Mouse (Mus musculus) forebrain, embryonic 12.5 days (tissue): ENCODE results near the gene Mrpl4. TPM values are rescaled to one million over a fixed set of nuclear protein-coding genes. Genes with fewer than 3 reads are reported as not detected.
A peak's percentile ranks its signal among the peaks of the same experiment; 100 is the strongest.

Experiments
- ATAC-seq: fragments of 200-750 bp; cut with Nextera tagmentation; 2 replicates; pipeline ENCODE4 v1.8.0; 2017; ENCODE audit warnings: moderate TSS enrichment; ENCODE audit not compliant: low FRiP score
- H3K27ac ChIP-seq: fragments of 300-500 bp; sonication (generic); 2 replicates; pipeline ENCODE4 v1.5.1; 2016; ENCODE audit warnings: mild to moderate bottlenecking
- H3K27me3 ChIP-seq: fragments of 300-500 bp; sonication (generic); 2 replicates; pipeline ENCODE4 v1.6.1; 2016; ENCODE audit warnings: mild to moderate bottlenecking
- H3K36me3 ChIP-seq: fragments of 300-500 bp; sonication (generic); replicated peaks from 2 replicates; pipeline ENCODE4 v1.6.1; 2016; ENCODE audit warnings: mild to moderate bottlenecking
- H3K4me1 ChIP-seq: fragments of 300-500 bp; sonication (generic); 2 replicates; pipeline ENCODE4 v1.6.1; 2016
- H3K4me2 ChIP-seq: fragments of 300-500 bp; sonication (generic); 2 replicates; pipeline ENCODE4 v1.6.1; 2016; ENCODE audit warnings: mild to moderate bottlenecking, moderate library complexity
- H3K4me3 ChIP-seq: fragments of 300-500 bp; sonication (generic); replicated peaks from 2 replicates; pipeline ENCODE4 v1.5.1; 2016; ENCODE audit warnings: mild to moderate bottlenecking
- H3K9ac ChIP-seq: fragments of 300-500 bp; sonication (generic); 2 replicates; pipeline ENCODE4 v1.6.1; 2016; ENCODE audit warnings: mild to moderate bottlenecking
- H3K9me3 ChIP-seq: fragments of 300-500 bp; sonication (generic); 2 replicates; pipeline ENCODE4 v1.6.1; 2016
- WGBS: fragments of 180-500 bp; shearing (Covaris S2); methylation state at CpG from one replicate; pipeline ENCODE4 v1.1.7; 2016; 5-methylcytosine and 5-hydroxymethylcytosine counted together
- polyA plus RNA-seq: library from polyadenylated mRNA; unstranded; fragments of >200 nt; fragmentation: Nextera tagmentation; extraction: Ambion mirVana; gene quantifications from 2 replicates; pipeline ENCODE4 v1.2.1, GENCODE M21; 2016

The Mrpl4 gene
- 110 and 111 TPM in 2 replicates for polyA plus RNA-seq

DNA sequence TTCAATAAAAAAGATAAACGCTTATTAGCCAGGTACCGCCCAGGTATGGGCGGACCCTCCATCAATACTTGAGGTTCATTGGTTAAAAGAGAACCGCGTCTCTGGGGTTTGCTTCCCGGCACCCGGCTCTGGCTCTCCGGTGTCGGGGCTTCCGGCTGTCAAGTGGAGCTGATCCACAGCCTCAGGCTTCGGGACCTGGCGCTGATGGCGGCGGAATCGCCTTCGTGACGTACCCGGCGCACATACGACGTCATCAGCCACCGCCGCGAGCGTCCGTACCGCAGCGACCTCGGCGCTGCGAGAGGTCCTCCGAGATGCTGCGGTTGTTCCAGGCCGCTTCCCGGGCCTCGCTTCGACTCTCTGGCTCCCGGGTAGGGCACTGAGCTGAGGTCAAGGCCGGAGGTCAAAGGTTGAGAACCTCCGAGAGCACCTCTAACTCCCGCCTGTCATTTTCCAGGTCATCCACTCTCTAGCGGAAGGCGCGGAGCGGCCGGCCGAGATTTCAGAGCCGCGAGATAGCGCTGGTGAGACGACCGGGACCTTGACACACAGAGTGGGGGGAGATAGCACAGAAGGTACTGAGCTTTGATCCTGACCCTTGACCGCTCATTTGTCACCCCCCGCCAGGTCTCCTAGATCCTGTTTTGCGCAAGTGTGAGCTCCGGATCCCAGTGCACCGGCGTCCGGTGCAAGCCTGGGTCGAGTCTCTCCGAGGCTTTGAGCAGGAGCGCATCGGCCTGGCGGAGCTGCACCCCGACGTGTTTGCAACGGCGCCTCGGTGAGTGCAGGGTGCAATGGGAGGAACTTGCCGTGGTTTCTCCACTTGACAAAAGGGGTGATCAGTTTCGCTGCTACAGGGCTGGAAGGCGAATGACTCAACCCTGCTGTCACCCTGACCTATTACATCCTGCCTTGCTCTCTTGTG is at the start of gene Mrpl4:
Mrpl4 (plus strand) TSS at position 112 of the 925 bp plus-strand sequence.
- peak; percentile 89 for ATAC-seq
- peak within 1 kb of the TSS; percentile 76 for H3K9ac ChIP-seq
- peak within 1 kb of the TSS; percentile 68 for H3K27ac ChIP-seq
- peak within 1 kb of the TSS; percentile 84 for H3K4me3 ChIP-seq
- peaks cover 12% of the 10 kb centered on the region for H3K4me1 ChIP-seq
- no peaks in the 10 kb centered on the region for H3K27me3 ChIP-seq
- H3K9me3 ChIP-seq: no peaks in the 10 kb centered on the region
- H3K4me2 ChIP-seq: peak within 1 kb of the TSS; percentile 83
- H3K36me3 ChIP-seq: peaks cover 33% of the 10 kb centered on the region
- under 1% methylated on average over 68 of the region's 72 CpGs for WGBS

DNA sequence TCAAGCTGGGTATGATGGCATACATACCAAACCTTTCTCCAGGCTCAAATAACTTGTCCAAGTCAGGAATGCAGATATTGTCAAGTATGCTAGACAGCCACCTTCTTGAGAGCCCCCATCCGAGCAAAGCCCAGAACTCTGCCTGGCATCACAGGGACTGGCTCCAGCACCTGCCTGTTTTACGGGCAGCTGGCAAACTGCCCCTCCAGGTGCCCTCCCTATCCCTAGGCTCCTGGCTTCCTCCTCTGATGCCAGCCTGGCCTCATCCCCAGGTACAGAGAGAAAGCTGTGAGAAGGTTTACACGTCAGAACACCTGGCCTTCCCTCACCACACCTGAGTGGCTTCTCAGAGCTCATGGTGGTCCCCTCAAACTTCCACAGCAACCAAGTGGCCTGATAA is 45.5 kb upstream of the Mrpl4 start:
- H3K36me3 ChIP-seq: no peaks in the 10 kb centered on the region
- H3K27me3 ChIP-seq: 0 out of 2 replicates have a peak, but pooled peaks cover 3% of the 10 kb centered on the region
- no peak overlapping the region for H3K4me2 ChIP-seq
- no peaks in the 10 kb centered on the region for H3K4me1 ChIP-seq
- no peak for ATAC-seq
- H3K4me3 ChIP-seq: no peak overlapping the region
- H3K9me3 ChIP-seq: no peaks in the 10 kb centered on the region
- H3K9ac ChIP-seq: no peak overlapping the region
- H3K27ac ChIP-seq: no peak overlapping the region
- WGBS: 85% methylated on average over 3 of the region's 3 CpGs

DNA sequence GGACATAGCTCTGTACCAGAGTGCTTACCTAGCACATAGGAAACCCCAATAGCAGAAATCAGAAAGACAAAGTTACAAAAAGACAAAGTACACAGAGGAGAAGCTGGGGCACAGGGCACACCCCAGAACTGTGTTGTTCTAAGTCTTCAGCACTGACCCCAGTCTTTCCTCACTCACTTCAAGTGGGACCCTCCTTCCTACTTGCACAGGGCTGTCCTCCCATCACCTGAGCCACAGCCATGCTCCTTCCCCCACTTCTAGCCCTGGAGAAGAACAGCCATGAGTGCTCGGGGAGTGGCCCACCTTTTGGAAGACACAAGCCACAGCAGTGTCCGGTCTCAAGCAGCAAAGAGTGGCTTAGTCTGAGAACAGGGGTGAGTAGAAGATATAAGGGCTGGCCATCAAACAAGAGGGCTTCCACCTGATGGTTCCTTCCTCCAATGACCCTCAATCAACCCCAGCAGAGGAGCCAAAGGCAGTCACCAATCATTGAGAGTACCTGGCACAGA is 43.1 kb upstream of the Mrpl4 start, which contains the start of gene Dnmt1:
Dnmt1 (minus strand) TSS at position 459 of the 509 bp plus-strand sequence.
- Histone ChIP-seq H3K9ac (no peak within 1 kb of the TSS), H3K4me2 (no peak within 1 kb of the TSS), H3K4me3 (no peak within 1 kb of the TSS), H3K27ac (no peak within 1 kb of the TSS), H3K9me3 (no peaks in the 10 kb centered on the region), H3K27me3 (0 out of 2 replicates have a peak, but pooled peaks cover 3% of the 10 kb centered on the region), H3K4me1 (no peaks in the 10 kb centered on the region), H3K36me3 (no peaks in the 10 kb centered on the region)
- 94% methylated on average over 2 of the region's 2 CpGs for WGBS
- ATAC-seq: no peak

DNA sequence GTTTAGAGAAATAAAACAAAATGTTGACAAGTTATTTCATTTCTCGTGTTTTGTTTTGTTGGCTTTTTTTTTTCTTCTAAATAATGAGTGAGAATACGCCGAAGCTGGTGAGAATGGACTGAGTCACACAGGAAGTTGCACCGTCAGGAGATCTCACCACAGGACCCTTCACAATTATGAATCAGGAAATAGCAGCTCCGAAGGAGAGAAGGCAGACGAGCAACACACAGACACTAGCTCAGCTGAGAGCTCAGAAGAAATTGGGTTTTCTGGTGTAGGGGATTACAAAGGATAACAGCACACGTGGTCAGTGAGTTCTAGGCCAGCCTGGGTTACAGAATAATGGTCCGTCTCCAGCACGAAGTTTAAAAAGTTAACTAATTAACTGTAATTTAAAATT is 41.0 kb upstream of the Mrpl4 start:
- Histone ChIP-seq H3K36me3 (0 out of 2 replicates have a peak, but pooled peaks cover 9% of the 10 kb centered on the region), H3K9me3 (no peaks in the 10 kb centered on the region), H3K4me3 (no peak overlapping the region), H3K4me1 (no peaks in the 10 kb centered on the region), H3K9ac (no peak overlapping the region), H3K4me2 (no peak overlapping the region), H3K27ac (no peak overlapping the region), H3K27me3 (0 out of 2 replicates have a peak, but pooled peaks cover 3% of the 10 kb centered on the region)
- 78% methylated on average over 9 of the region's 9 CpGs for WGBS
- no peak for ATAC-seq

DNA sequence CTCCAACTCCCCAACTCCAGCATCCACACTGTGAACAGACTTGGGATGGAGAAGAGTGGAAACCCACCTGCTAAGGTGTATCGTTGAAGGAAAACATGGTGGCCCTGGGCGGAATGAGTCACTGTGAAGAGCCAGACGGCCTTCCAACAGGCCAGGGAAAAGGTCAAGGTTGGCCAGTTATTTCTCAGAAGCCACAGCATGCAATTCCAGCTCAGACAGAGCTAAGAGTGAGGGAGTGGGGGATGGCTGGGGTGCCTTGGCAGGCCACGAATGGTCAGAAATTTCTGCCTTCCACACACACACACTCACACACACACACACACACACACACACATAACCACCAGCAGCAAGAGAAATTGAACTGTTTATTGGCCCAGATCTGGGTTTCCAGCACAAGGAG is 36.9 kb upstream of the Mrpl4 start:
- H3K27ac ChIP-seq: no peak overlapping the region
- H3K9ac ChIP-seq: no peak overlapping the region
- peaks cover 27% of the 10 kb centered on the region for H3K36me3 ChIP-seq
- 89% methylated on average over 4 of the region's 4 CpGs for WGBS
- H3K4me1 ChIP-seq: no peaks in the 10 kb centered on the region
- no peak overlapping the region for H3K4me2 ChIP-seq
- no peak for ATAC-seq
- H3K27me3 ChIP-seq: no peaks in the 10 kb centered on the region
- no peak overlapping the region for H3K4me3 ChIP-seq
- no peaks in the 10 kb centered on the region for H3K9me3 ChIP-seq

DNA sequence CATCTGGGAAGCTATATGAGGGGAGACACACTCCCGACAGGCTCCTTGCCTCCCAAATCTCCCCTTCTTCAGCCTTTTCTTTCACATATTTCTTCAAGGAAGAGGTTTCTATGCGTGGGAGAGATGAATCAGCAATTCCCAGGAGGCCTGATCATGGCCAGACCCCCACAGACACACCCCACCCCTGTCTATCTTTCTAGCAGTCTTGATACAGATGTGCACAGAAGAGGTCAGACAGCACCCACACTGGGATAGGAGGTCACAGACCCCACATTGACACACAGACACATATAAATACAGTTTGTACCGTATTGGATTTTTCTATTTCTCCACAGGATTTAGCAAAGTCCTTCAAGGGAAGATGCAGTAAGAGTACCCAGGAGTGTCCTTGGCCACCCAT is 36.5 kb upstream of the Mrpl4 start:
- Histone ChIP-seq H3K4me2 (no peak overlapping the region), H3K9me3 (no peaks in the 10 kb centered on the region), H3K9ac (no peak overlapping the region), H3K4me1 (no peaks in the 10 kb centered on the region), H3K36me3 (peaks cover 27% of the 10 kb centered on the region), H3K4me3 (no peak overlapping the region), H3K27ac (no peak overlapping the region), H3K27me3 (no peaks in the 10 kb centered on the region)
- no peak for ATAC-seq
- 86% methylated on average over 3 of the region's 3 CpGs for WGBS

DNA sequence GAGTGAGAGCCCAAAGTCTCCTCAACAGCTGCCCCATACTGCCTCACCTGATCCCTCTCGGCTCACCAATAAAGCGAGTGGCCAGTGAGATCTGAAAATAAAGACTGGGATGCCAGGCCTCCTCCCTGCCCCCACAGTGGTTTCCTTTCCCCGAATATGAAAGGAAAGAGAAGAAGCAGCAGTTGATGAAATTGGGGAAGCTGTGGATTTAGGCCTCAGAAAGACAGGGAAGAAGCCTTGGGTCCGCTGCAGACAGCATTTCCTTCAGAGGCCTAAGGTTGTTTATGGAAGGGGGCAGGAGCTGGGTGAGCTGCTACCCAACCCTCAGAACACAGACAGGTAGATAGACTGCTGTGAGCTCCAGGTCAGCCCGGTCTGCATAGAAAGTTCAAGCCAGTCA is 35.8 kb upstream of the Mrpl4 start:
- 77% methylated on average over 5 of the region's 5 CpGs for WGBS

DNA sequence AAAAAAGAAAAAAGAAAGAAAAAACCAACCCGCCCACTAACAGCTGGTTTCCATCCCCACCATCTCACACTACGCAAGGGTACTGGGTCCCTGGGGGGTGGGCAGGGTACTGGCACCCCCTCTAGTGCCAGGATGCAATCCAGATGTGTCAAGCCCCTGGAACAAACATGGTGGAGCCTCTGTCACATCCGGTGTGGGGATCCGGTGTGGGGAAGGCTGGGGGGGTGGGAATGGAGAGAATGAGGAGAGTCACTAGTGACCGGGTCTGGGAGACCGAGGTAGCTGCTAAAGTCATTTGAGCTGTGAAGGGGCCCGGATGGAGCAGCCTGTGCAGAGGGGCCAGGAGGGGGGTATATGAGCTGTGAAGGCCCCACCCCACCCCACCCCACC is 30.8 kb upstream of the Mrpl4 start:
- no peak overlapping the region for H3K27ac ChIP-seq
- no peaks in the 10 kb centered on the region for H3K9me3 ChIP-seq
- H3K4me3 ChIP-seq: no peak overlapping the region
- no peak overlapping the region; the same call in 1 of the 2 replicates for H3K4me2 ChIP-seq
- H3K27me3 ChIP-seq: peaks cover 5% of the 10 kb centered on the region; the same call in 1 of the 2 replicates
- ATAC-seq: no peak
- 87% methylated on average over 7 of the region's 7 CpGs for WGBS
- peaks cover 17% of the 10 kb centered on the region for H3K36me3 ChIP-seq
- peaks cover 32% of the 10 kb centered on the region for H3K4me1 ChIP-seq
- no peak overlapping the region for H3K9ac ChIP-seq

More for the DNA sequence above, 35.8 kb upstream of the Mrpl4 start:
- Histone ChIP-seq H3K4me3 (no peak overlapping the region), H3K27ac (no peak overlapping the region), H3K36me3 (peaks cover 27% of the 10 kb centered on the region), H3K4me1 (no peaks in the 10 kb centered on the region), H3K9ac (no peak overlapping the region), H3K4me2 (no peak overlapping the region), H3K27me3 (no peaks in the 10 kb centered on the region), H3K9me3 (no peaks in the 10 kb centered on the region)
- no peak for ATAC-seq

DNA sequence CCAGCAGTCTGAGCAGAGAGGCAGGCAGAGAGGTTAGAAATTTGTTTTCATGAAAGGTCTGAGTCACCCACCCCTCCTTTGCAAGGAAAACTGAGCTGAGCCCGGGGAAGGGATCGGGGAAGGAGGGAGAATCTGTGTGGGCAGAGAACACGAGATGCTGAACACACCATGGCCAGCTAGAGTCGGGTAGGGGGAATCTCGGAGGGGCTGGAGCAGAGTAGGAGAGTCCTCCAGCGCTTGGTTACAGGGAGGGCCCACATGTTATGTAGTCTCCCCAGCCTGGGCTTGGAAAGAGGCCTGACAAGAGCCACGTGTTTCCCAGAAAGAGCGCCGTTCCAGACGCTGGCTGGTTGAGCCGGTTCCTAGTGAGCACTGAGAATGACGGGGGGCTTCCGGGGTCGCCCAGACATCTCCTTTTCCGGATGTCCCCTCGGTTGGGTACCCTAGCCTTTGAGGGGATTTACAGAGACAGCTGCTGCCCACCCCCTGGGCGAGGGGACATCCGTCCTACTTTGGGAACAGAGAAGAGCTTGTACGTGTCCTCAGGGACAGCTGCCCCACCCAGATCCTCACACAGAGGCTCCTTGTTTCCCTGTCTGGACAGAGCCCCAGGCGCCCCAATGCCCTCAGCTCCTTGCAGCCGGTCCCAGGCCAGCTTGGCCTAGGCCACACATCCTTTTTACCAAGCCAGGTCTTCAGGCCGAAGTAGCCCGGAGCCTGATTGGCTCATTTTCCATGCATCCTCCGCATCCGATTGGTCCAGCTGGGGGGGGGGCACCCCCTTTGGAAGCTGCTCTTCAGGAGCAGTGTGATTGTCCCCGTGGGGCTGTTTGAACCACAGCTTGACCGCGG is 30.2 kb upstream of the Mrpl4 start:
- H3K9me3 ChIP-seq: no peaks in the 10 kb centered on the region
- peak overlapping the region; percentile 25 for H3K4me2 ChIP-seq
- H3K9ac ChIP-seq: 0 out of 2 replicates have a peak overlapping the region, but pooled peaks have one; percentile 13
- peaks cover 11% of the 10 kb centered on the region for H3K36me3 ChIP-seq
- no peak overlapping the region for H3K4me3 ChIP-seq
- H3K27ac ChIP-seq: 0 out of 2 replicates have a peak overlapping the region, but pooled peaks have one; percentile 14
- peaks cover 32% of the 10 kb centered on the region for H3K4me1 ChIP-seq
- no peak for ATAC-seq
- WGBS: 34% methylated on average over 28 of the region's 28 CpGs
- peaks cover 5% of the 10 kb centered on the region; the same call in 1 of the 2 replicates for H3K27me3 ChIP-seq

DNA sequence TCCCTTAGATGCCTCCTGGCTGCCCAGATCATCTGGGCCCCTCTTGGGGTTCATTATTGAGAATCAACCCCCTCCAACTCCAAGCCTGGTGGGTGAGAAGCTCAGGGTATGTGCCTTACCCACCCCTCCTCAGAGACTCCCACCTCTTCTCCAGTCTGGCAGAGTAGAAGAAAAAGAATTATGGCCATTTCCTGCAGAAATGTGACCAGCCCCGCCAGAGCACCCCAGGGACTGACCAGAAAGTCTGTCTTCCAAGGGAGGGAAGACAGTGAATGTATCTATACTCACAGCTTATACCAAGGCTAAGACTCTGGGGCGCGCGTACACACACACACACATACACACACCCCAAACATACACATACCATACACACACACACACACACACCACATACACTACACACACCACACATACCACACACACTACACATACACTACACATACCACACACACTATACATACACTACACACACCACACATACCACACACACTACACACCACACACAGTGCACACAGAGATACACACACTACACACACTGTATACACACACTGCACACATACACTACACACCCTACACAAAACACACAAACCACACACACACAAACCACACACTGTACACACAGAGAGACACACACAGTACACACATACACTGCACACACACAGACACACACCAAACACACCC is 29.4 kb upstream of the Mrpl4 start:
- Histone ChIP-seq H3K27ac (no peak overlapping the region), H3K9ac (no peak overlapping the region), H3K4me2 (peak overlapping the region; percentile 6; the same call in 1 of the 2 replicates), H3K4me1 (peaks cover 32% of the 10 kb centered on the region), H3K36me3 (peaks cover 3% of the 10 kb centered on the region; the same call in 1 of the 2 replicates), H3K4me3 (0 out of 2 replicates have a peak overlapping the region, but pooled peaks have one; percentile 1), H3K27me3 (peaks cover 5% of the 10 kb centered on the region; the same call in 1 of the 2 replicates), H3K9me3 (no peaks in the 10 kb centered on the region)
- ATAC-seq: no peak
- WGBS: 86% methylated on average over 4 of the region's 4 CpGs

DNA sequence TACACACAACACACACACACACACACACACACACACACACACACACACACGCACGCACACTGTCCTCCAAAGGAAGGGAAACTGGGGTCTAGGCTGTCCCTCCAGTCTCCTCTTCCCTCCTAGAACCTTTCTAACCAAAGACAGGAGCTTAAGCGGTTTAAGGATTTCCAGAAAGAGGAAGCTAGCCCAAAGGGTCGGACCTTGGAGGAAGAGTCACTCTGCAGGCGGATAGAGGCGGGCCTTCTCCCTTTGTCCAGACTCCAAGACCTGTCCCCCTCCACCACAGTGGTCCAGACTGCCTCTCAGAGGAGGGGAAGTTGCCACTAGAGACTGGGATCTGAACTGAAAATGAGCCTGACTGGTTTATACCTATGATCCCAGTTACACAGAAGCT is 28.9 kb upstream of the Mrpl4 start:
- Histone ChIP-seq H3K36me3 (no peaks in the 10 kb centered on the region), H3K9ac (no peak overlapping the region), H3K4me3 (0 out of 2 replicates have a peak overlapping the region, but pooled peaks have one; percentile 1), H3K27me3 (peaks cover 5% of the 10 kb centered on the region; the same call in 1 of the 2 replicates), H3K4me2 (peak overlapping the region; percentile 6; the same call in 1 of the 2 replicates), H3K4me1 (peaks cover 32% of the 10 kb centered on the region), H3K27ac (no peak overlapping the region), H3K9me3 (no peaks in the 10 kb centered on the region)
- ATAC-seq: no peak
- WGBS: 52% methylated on average over 6 of the region's 6 CpGs
